Mouse (Mus musculus): ENCODE measurements around the gene AA986860. TPM values are rescaled to one million over a fixed set of nuclear protein-coding genes. Genes with fewer than 3 reads are reported as not detected.

AA986860 gene
- polyA plus RNA-seq, 1 experiment from 2014 or later, result 47.7 TPM

GRCm38 (mm10) chr1:130742201-130742600, 10.4 kb downstream of the AA986860 start:
- DNase-seq (ENCODE audit: low spot score) (no peak), ATAC-seq (ENCODE audit: low FRiP score, low TSS enrichment) (no peak)
- H3K4me1 ChIP-seq (replicated peaks; ENCODE audit: control insufficient read depth, insufficient read depth), result peaks cover 4% of the 10 kb centered on the region
- H3K4me2 ChIP-seq (replicated peaks; ENCODE audit: low read depth), result no peak overlapping the region
- no peak overlapping the region for H3K9ac ChIP-seq (ENCODE audit: low read length)
- 83% methylated on average over 7 of the region's 7 CpGs for WGBS
- TF ChIP-seq CTCF (IDR thresholded peaks at IDR 0.05; ENCODE audit: low read depth), result no peak
- TF ChIP-seq EP300 (optimal IDR thresholded peaks at IDR 0.05), result no peak
- H3K27ac ChIP-seq (replicated peaks), result no peak overlapping the region
- H3K9me3 ChIP-seq (ENCODE audit: control insufficient read depth, low read length), result no peaks in the 10 kb centered on the region
- H3K27me3 ChIP-seq (ENCODE audit: control insufficient read depth, insufficient read depth, low read length), result no peaks in the 10 kb centered on the region
- H3K36me3 ChIP-seq (ENCODE audit: control insufficient read depth, insufficient read depth, low read length), result 0 out of 2 replicates have a peak, but pooled peaks cover 4% of the 10 kb centered on the region
- H3K4me3 ChIP-seq (ENCODE audit: low read depth, low read length), result no peak overlapping the region

DNA sequence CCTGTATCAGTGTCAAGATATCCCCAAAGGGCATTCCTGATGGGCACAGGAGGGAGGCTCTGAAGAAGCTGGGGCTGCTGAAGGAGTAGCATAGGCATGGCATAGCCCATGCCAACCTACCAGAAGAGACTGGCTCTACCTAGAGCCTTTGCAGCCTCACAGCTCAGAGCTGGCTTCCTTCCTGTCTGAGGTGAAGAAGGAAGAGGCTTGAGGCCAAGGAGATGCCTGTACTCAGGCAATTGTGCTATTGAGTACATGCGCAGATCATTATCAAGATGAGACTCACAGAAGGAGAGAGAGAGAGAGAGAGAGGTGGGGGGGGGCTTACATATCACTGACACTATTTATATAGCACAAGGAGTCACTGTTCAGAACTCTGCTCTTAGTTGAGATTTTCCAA, 12.0 kb downstream of the AA986860 start:
- 0 out of 2 replicates have a peak, but pooled peaks cover 4% of the 10 kb centered on the region for H3K36me3 ChIP-seq (ENCODE audit: control insufficient read depth, insufficient read depth, low read length)
- no peak overlapping the region for H3K9ac ChIP-seq (ENCODE audit: low read length)
- H3K4me3 ChIP-seq (ENCODE audit: low read depth, low read length), result no peak overlapping the region
- no peak overlapping the region for H3K4me2 ChIP-seq (replicated peaks; ENCODE audit: low read depth)
- ATAC-seq (ENCODE audit: low FRiP score, low TSS enrichment) (peak; percentile 6; the same call in 1 of the 2 replicates), DNase-seq (ENCODE audit: low spot score) (no peak)
- TF ChIP-seq EP300 (optimal IDR thresholded peaks at IDR 0.05) (no peak), CTCF (IDR thresholded peaks at IDR 0.05; ENCODE audit: low read depth) (no peak)
- H3K27ac ChIP-seq (replicated peaks), result peak overlapping the region; percentile 45; the same call in 1 of the 2 replicates
- peaks cover 4% of the 10 kb centered on the region for H3K4me1 ChIP-seq (replicated peaks; ENCODE audit: control insufficient read depth, insufficient read depth)
- 85% methylated on average over 1 of the region's 1 CpGs for WGBS
- H3K9me3 ChIP-seq (ENCODE audit: control insufficient read depth, low read length), result no peaks in the 10 kb centered on the region
- H3K27me3 ChIP-seq (ENCODE audit: control insufficient read depth, insufficient read depth, low read length), result no peaks in the 10 kb centered on the region

- H3K4me1 ChIP-seq (replicated peaks; ENCODE audit: control insufficient read depth, insufficient read depth), result peaks cover 4% of the 10 kb centered on the region
- H3K4me3 ChIP-seq (ENCODE audit: low read depth, low read length), result no peak overlapping the region
- H3K27ac ChIP-seq (replicated peaks), result peak overlapping the region; percentile 45; the same call in 1 of the 2 replicates
- ATAC-seq (ENCODE audit: low FRiP score, low TSS enrichment) (no peak), DNase-seq (ENCODE audit: low spot score) (no peak)
- H3K36me3 ChIP-seq (ENCODE audit: control insufficient read depth, insufficient read depth, low read length), result 0 out of 2 replicates have a peak, but pooled peaks cover 4% of the 10 kb centered on the region
- WGBS, result 57% methylated on average over 2 of the region's 2 CpGs
- no peaks in the 10 kb centered on the region for H3K27me3 ChIP-seq (ENCODE audit: control insufficient read depth, insufficient read depth, low read length)
- TF ChIP-seq CTCF (IDR thresholded peaks at IDR 0.05; ENCODE audit: low read depth) (no peak), EP300 (optimal IDR thresholded peaks at IDR 0.05) (no peak)
- H3K9me3 ChIP-seq (ENCODE audit: control insufficient read depth, low read length), result no peaks in the 10 kb centered on the region
- no peak overlapping the region for H3K4me2 ChIP-seq (replicated peaks; ENCODE audit: low read depth)
- H3K9ac ChIP-seq (ENCODE audit: low read length), result no peak overlapping the region
These were observed 12.4 kb downstream of the AA986860 start for GRCm38 (mm10) chr1:130744217-130744616.

GRCm38 (mm10) chr1:130744961-130745360, 13.2 kb downstream of the AA986860 start:
- peaks cover 4% of the 10 kb centered on the region for H3K4me1 ChIP-seq (replicated peaks; ENCODE audit: control insufficient read depth, insufficient read depth)
- DNase-seq (ENCODE audit: low spot score) (no peak), ATAC-seq (ENCODE audit: low FRiP score, low TSS enrichment) (no peak)
- no peaks in the 10 kb centered on the region for H3K9me3 ChIP-seq (ENCODE audit: control insufficient read depth, low read length)
- TF ChIP-seq EP300 (optimal IDR thresholded peaks at IDR 0.05) (no peak), CTCF (IDR thresholded peaks at IDR 0.05; ENCODE audit: low read depth) (no peak)
- H3K4me3 ChIP-seq (ENCODE audit: low read depth, low read length), result no peak overlapping the region
- 0 out of 2 replicates have a peak, but pooled peaks cover 4% of the 10 kb centered on the region for H3K36me3 ChIP-seq (ENCODE audit: control insufficient read depth, insufficient read depth, low read length)
- H3K27me3 ChIP-seq (ENCODE audit: control insufficient read depth, insufficient read depth, low read length), result no peaks in the 10 kb centered on the region
- no peak overlapping the region for H3K4me2 ChIP-seq (replicated peaks; ENCODE audit: low read depth)
- H3K9ac ChIP-seq (ENCODE audit: low read length), result no peak overlapping the region
- H3K27ac ChIP-seq (replicated peaks), result no peak overlapping the region
- 84% methylated on average over 5 of the region's 5 CpGs for WGBS

DNA sequence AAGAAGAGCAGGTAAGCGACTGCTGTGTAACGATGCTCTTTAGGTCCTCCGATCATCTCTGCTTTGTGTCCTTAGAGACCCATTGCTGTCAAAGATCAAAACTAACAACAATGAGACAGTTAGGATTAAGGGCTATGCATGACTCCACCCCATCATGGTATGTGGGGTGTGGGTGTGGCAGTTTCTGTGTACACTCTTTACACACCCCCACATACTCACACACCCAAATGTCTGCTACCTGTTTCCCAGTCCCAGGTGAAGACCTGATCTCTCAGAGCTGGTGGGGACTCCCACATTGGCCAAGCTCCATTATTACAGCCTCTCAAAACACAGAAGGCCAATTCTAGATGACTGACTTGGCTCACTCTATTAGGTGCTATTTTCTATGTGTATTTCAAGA, 13.8 kb downstream of the AA986860 start:
- Histone ChIP-seq H3K4me3 (ENCODE audit: low read depth, low read length) (no peak overlapping the region), H3K4me1 (replicated peaks; ENCODE audit: control insufficient read depth, insufficient read depth) (peaks cover 4% of the 10 kb centered on the region), H3K27me3 (ENCODE audit: control insufficient read depth, insufficient read depth, low read length) (no peaks in the 10 kb centered on the region), H3K9ac (ENCODE audit: low read length) (no peak overlapping the region), H3K27ac (replicated peaks) (0 out of 2 replicates have a peak overlapping the region, but pooled peaks have one; percentile 35), H3K4me2 (replicated peaks; ENCODE audit: low read depth) (no peak overlapping the region), H3K36me3 (ENCODE audit: control insufficient read depth, insufficient read depth, low read length) (0 out of 2 replicates have a peak, but pooled peaks cover 4% of the 10 kb centered on the region), H3K9me3 (ENCODE audit: control insufficient read depth, low read length) (no peaks in the 10 kb centered on the region)
- 0 out of 2 replicates have a peak, but pooled peaks have one; percentile 33 for ATAC-seq (ENCODE audit: low FRiP score, low TSS enrichment)
- DNase-seq (ENCODE audit: low spot score), result peak; percentile 46
- WGBS, result 78% methylated on average over 3 of the region's 3 CpGs
- no peak for TF ChIP-seq EP300 (optimal IDR thresholded peaks at IDR 0.05)
- TF ChIP-seq CTCF (IDR thresholded peaks at IDR 0.05; ENCODE audit: low read depth), result no peak

DNA sequence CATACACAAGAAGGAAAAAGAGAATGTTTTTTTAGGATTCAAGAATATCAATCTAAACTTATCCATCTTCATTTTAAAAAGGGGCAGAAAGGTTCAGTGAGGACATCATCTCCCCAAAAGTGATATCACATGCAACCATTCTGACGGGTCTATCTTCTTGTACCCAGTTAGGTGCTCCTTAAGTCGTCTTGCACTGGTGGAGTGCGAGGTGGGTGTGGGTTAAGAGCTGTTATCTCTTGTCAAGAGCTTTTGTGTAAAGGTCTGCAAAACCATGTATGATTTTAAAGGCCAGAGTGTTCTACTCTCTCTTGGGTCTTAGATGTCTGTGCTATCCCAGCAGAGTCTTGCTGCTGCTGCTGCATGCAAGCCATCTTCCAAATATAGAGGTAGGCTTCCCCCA, 15.0 kb downstream of the AA986860 start:
- TF ChIP-seq EP300 (optimal IDR thresholded peaks at IDR 0.05) (no peak), CTCF (IDR thresholded peaks at IDR 0.05; ENCODE audit: low read depth) (no peak)
- Histone ChIP-seq H3K36me3 (ENCODE audit: control insufficient read depth, insufficient read depth, low read length) (0 out of 2 replicates have a peak, but pooled peaks cover 4% of the 10 kb centered on the region), H3K4me3 (ENCODE audit: low read depth, low read length) (no peak overlapping the region), H3K9ac (ENCODE audit: low read length) (no peak overlapping the region), H3K4me2 (replicated peaks; ENCODE audit: low read depth) (no peak overlapping the region), H3K4me1 (replicated peaks; ENCODE audit: control insufficient read depth, insufficient read depth) (no peaks in the 10 kb centered on the region), H3K9me3 (ENCODE audit: control insufficient read depth, low read length) (no peaks in the 10 kb centered on the region), H3K27me3 (ENCODE audit: control insufficient read depth, insufficient read depth, low read length) (no peaks in the 10 kb centered on the region), H3K27ac (replicated peaks) (no peak overlapping the region)
- 71% methylated on average over 3 of the region's 3 CpGs for WGBS
- ATAC-seq (ENCODE audit: low FRiP score, low TSS enrichment) (no peak), DNase-seq (ENCODE audit: low spot score) (no peak)
